Mouse (Mus musculus) lung, postnatal 14 days (tissue): ENCODE measurements around the gene Cnr2.

Source experiments
- DNase-seq: peaks from one replicate; pipeline ENCODE4 v3.0.0; 2021

Gene Cnr2

GRCm38 (mm10) chr4:135877742-135878141 is 17.5 kb upstream of the Cnr2 start:
- no peak for DNase-seq

DNA sequence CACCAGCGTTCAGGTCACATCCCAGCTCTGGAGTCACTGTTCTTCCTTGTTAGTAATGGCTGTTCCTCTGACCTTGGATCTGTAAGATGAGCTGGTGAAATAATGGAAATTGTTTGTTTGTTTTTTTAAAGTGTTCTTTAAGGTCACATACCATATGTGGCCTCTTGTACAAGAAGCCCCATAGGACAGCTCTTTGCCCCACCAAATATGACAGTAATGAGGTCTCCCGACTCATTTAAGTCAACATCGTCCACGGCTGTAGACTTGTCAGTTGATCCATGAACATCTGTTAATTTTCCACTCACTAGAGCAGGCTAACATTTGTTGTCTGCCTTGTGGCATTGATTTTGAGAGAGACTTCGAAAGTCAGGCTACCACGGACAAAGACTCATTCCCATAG is 16.2 kb upstream of the Cnr2 start:
- no peak for DNase-seq

GRCm38 (mm10) chr4:135880018-135880417 is 15.2 kb upstream of the Cnr2 start:
- DNase-seq = no peak

GRCm38 (mm10) chr4:135880576-135880975 is 14.6 kb upstream of the Cnr2 start:
- no peak for DNase-seq

- DNase-seq = no peak
Measured at GRCm38 (mm10) chr4:135882023-135882422, 13.2 kb upstream of the Cnr2 start.

DNA sequence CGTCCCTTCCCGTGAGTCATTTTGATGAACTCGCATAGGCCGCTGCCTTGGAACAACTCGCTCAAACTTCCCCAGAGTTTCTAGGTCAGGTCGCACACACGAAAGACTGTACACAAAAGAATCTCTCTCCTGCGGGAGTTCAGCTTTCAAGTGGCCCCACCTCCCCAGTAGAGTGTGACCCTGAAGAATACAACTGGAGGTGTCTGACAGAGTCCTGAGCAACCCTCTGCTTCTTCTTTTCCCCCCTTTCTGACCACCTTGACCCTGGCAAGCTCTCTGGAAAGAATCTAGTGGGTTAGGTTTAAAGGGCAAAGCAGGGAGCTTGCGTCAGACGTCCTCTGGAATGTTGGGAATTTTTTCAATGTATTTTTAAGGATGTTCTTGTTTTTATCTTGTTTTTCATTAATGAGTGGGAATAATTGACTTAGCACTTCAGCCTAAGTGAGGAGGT is 11.8 kb upstream of the Cnr2 start:
- no peak for DNase-seq

GRCm38 (mm10) chr4:135883881-135884516 is 11.2 kb upstream of the Cnr2 start:
- DNase-seq = no peak

- no peak for DNase-seq
Measured at GRCm38 (mm10) chr4:135884531-135884930, 10.7 kb upstream of the Cnr2 start.

DNA sequence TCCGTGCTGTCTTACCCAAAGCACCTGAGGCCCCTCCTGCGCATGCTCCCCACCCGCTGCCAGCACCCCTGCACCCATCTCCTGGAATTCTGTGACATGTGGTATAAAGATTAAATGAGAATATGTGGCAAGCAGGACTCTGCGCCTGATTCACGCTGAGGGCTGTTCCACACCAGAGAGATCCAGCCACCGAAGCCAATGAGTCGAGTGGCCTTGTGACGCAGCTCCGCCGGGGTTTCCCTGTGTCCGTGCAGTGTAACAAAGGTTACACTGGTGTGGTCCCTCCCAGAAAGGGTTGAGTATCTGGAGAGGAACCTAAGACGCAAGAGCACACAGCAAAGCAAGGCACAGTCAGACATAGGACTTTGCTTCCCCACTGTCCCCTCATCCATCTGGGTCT is 9.5 kb upstream of the Cnr2 start:
- DNase-seq = no peak

- DNase-seq = no peak
Measured at GRCm38 (mm10) chr4:135886184-135886583, 9.0 kb upstream of the Cnr2 start.

- DNase-seq = no peak
Measured at GRCm38 (mm10) chr4:135888448-135889057, 6.6 kb upstream of the Cnr2 start.

GRCm38 (mm10) chr4:135889146-135889883 is 5.9 kb upstream of the Cnr2 start:
- no peak for DNase-seq

DNA sequence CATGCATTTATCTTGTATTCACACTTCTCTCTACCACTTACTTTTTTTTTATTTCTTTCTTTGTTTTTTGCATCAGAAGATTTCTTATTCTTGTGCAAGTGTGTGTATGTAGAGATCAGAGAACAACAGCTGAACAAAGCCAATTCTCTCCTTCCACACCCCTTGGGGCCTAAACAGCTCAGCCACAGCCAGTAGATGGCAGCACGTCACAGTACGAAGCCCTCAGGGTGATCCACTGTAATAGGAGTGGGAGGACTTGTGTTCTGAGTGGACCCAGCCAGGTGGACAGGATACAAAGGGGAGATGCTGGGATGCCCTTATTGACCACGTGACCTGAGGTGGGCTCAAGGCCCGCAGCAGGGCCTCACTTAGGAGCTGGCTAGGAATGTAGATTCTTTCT is 5.3 kb upstream of the Cnr2 start:
- peak; percentile 88 for DNase-seq

DNA sequence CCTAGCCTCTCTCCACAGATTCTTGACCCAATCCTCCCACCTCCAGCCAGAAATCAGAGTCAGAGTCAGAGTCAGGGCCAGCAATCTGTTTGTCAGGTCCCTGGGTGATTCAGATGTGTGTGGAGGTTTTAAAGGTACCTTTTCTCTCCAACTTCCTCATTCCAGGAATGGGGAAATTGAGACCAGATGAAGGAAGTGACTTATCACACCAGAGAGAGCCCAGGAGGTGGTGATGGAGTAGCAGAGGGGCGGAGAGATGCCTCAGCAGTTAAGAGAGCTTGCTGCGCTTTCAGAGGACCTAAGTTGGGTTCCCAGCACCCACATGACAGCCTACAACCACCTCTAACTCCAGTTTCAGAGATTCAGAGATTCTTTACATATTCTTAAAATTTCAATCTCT is 3.7 kb upstream of the Cnr2 start:
- no peak for DNase-seq

- no peak for DNase-seq
Measured at GRCm38 (mm10) chr4:135892884-135893283, 2.3 kb upstream of the Cnr2 start.

DNA sequence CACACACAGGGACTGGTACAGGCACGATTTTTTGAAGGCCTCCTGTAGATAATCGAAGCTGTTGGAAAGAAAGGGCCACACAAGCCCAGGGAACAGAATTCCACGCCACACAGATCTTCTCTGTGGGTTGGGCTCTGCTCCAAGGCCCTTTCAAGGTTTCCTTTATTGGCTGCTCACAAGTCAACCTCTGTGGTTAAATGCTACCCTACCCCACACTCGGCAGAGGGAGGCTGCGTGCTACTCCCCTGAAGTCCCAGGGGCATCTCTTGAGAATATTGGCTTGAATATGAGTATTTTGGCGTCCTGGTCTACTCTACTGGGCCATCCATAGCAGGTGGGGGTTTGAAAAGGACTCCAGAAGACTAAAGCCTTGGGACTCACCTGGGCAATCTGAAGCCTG is 963 bp downstream of the Cnr2 start:
- no peak for DNase-seq

GRCm38 (mm10) chr4:135898380-135899049 is 3.3 kb downstream of the Cnr2 start:
- DNase-seq = peak; percentile 47

- no peak for DNase-seq
Measured at GRCm38 (mm10) chr4:135899050-135899448, 3.9 kb downstream of the Cnr2 start.

DNA sequence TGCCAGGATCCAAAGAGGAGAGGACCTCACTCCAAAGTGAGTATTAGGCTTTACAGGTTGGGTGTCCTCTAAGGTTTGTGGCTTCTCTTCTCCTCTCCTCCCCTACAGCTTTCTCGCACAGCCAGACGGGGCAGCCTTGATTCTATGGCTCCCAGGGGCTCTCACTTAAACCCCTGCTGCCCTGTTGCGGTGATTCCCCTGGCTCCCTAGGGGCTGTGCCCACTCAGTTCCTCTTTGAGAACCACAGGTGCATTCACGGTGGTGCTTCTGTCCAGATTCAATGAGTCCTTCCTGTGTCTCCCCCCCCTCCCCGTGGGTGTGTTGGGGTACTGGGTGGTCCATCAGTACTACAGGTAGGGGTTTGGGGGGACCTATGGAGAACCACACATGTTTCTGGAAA is 4.8 kb downstream of the Cnr2 start:
- DNase-seq = no peak

- DNase-seq = no peak
Measured at GRCm38 (mm10) chr4:135902606-135903242, 7.5 kb downstream of the Cnr2 start.

- no peak for DNase-seq
Measured at GRCm38 (mm10) chr4:135904810-135905209, 9.6 kb downstream of the Cnr2 start.

DNA sequence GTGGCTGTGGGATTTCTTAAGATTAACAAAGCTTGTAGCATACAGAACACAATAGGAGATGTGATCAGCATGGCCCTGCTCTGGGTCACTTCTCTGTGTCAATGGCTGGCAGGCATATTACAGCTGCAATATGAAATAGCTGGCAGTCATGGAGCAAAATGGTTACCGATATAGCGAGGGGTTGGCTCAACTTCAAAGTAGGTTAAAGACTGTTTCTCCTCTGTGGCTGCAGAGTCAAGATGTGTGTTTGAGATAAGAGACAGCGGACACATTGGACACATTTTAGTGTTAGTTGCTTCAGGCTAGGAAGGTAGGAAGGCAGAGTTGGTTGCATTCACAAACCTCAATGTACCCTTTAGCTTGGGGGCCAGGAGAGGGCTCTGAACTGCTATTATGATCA is 11.4 kb downstream of the Cnr2 start:
- no peak for DNase-seq
